Mouse (Mus musculus) heart, postnatal 0 days (tissue): ENCODE measurements around the gene Fgd6.

Source experiments
- CTCF ChIP-seq: IDR thresholded peaks from 2 replicates; pipeline ENCODE4 v1.5.1; 2016; ENCODE audit warnings: antibody characterized with exemption, control low read depth, low read depth
- EP300 ChIP-seq: IDR thresholded peaks from 2 replicates; pipeline ENCODE4 v1.6.1; 2016; ENCODE audit warnings: antibody characterized with exemption, low read depth

DNA sequence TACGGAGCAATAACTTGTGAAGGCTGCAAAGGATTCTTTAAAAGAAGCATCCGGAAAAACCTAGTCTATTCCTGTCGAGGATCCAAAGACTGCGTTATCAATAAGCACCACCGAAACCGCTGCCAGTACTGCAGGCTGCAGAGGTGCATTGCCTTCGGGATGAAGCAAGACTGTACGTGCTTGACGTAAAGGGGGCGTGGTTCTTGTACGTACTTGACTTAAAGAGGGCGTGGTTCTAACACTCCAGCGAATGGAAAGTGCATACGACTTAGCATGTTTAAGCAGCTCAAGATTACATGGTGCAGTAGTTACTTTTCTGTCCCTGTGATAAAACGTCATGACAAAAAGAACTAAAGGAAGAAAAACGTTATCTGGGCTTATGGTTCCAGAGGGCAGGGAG is 129.6 kb downstream of the Fgd6 start:
- TF ChIP-seq CTCF (no peak), EP300 (no peak)
